Mouse (Mus musculus): Measurements from ENCODE around the gene Slc16a4. TPM values are rescaled to one million over a fixed set of nuclear protein-coding genes. Genes with fewer than 3 reads are reported as not detected.

Gene Slc16a4
- 6.5 and 8.0 TPM in 2 replicates for polyA plus RNA-seq (2014; fragmentation: Nextera tagmentation; extraction: Ambion mirVana)

DNA sequence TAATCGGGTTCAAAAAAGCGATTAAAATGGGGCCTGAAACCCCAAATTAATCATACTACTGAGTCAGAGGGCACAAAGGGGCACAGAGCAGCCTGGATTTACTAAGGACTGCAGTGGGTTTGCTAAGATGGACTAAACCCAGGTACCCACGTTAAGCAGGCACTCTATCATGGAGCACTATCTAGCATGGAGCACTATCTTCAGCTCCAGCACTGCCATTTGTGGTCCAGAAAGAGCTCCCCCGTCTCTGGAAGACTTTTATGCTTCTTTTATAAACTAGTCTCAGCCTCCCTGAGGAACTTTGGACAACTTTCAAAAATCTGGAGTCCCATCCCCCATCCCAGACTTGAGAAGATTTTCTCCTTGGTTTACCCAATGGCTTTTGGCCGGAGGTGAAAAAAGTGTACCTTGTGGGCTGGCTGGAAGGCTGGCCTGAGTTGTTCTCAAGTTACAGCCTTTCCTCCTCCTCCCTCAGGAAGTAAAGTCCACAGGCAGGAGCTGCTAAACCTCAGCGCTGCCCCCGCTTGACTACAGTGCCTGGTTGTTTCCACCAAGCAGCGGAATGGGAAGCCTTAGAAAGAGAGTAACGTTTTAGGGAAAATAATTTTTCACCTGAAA, at the start of gene Slc16a4:
Gene Slc16a4 (plus strand): TSS at position 467 of the 618 bp plus-strand sequence.
- Histone ChIP-seq H3K9me3 (ENCODE audit: control insufficient read depth, low read length) (no peaks in the 10 kb centered on the region), H3K4me1 (ENCODE audit: control insufficient read depth, insufficient read depth, low read length) (0 out of 2 replicates have a peak, but pooled peaks cover 4% of the 10 kb centered on the region), H3K36me3 (ENCODE audit: control insufficient read depth, insufficient read depth, low read length) (no peaks in the 10 kb centered on the region), H3K4me3 (ENCODE audit: low read depth, low read length) (no peak within 1 kb of the TSS), H3K27me3 (replicated peaks; ENCODE audit: control insufficient read depth, insufficient read depth, low read length) (no peaks in the 10 kb centered on the region), H3K27ac (replicated peaks; ENCODE audit: low read depth, low read length) (peak within 1 kb of the TSS; percentile 70), H3K9ac (ENCODE audit: low read depth, low read length) (no peak within 1 kb of the TSS), H3K4me2 (ENCODE audit: low read depth, low read length) (peak within 1 kb of the TSS; percentile 31)
- DNase-seq (ENCODE audit: low spot score) (peak; percentile 94), ATAC-seq (ENCODE audit: low read depth) (peak; percentile 90)
- 16% methylated on average over 9 of the region's 9 CpGs for WGBS

GRCm38 (mm10) chr3:107241389-107242094, 49.5 kb upstream of the Slc16a4 start:
- Histone ChIP-seq H3K36me3 (ENCODE audit: control insufficient read depth, insufficient read depth, low read length) (no peaks in the 10 kb centered on the region), H3K4me3 (ENCODE audit: low read depth, low read length) (no peak overlapping the region), H3K9ac (ENCODE audit: low read depth, low read length) (no peak overlapping the region), H3K9me3 (ENCODE audit: control insufficient read depth, low read length) (no peaks in the 10 kb centered on the region), H3K27ac (replicated peaks; ENCODE audit: low read depth, low read length) (no peak overlapping the region), H3K27me3 (replicated peaks; ENCODE audit: control insufficient read depth, insufficient read depth, low read length) (no peaks in the 10 kb centered on the region), H3K4me2 (ENCODE audit: low read depth, low read length) (no peak overlapping the region), H3K4me1 (ENCODE audit: control insufficient read depth, insufficient read depth, low read length) (no peaks in the 10 kb centered on the region)
- WGBS: 43% methylated on average over 14 of the region's 14 CpGs
- DNase-seq (ENCODE audit: low spot score) (no peak), ATAC-seq (ENCODE audit: low read depth) (0 out of 2 replicates have a peak, but pooled peaks have one; percentile 9)

DNA sequence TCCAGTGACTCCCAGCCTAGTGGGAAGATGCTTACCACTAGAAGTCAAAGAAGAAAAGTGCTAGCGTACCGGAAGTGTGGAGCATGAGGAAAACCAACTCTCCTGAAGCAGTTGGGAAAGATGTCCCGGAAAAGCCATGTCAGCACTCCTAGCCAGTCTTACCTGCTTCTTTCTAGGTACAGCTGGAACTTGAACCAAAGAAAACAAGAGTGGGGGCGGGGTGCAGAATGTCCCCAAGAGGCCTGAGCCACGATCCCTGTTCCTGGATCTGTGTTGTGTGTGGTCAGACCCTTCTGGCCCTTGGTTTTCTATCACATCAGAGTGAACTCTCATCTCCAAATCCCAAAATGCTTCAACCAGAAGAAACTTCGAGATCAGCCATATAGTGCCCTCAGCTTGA, 44.2 kb upstream of the Slc16a4 start:
- Histone ChIP-seq H3K4me3 (ENCODE audit: low read depth, low read length) (no peak overlapping the region), H3K4me1 (ENCODE audit: control insufficient read depth, insufficient read depth, low read length) (no peaks in the 10 kb centered on the region), H3K9me3 (ENCODE audit: control insufficient read depth, low read length) (no peaks in the 10 kb centered on the region), H3K9ac (ENCODE audit: low read depth, low read length) (no peak overlapping the region), H3K27ac (replicated peaks; ENCODE audit: low read depth, low read length) (no peak overlapping the region), H3K27me3 (replicated peaks; ENCODE audit: control insufficient read depth, insufficient read depth, low read length) (no peaks in the 10 kb centered on the region), H3K36me3 (ENCODE audit: control insufficient read depth, insufficient read depth, low read length) (no peaks in the 10 kb centered on the region), H3K4me2 (ENCODE audit: low read depth, low read length) (no peak overlapping the region)
- ATAC-seq (ENCODE audit: low read depth): no peak
- 62% methylated on average over 6 of the region's 6 CpGs for WGBS
- DNase-seq (ENCODE audit: low spot score): no peak

- Histone ChIP-seq H3K9me3 (ENCODE audit: control insufficient read depth, low read length) (no peaks in the 10 kb centered on the region), H3K4me3 (ENCODE audit: low read depth, low read length) (no peak overlapping the region), H3K27me3 (replicated peaks; ENCODE audit: control insufficient read depth, insufficient read depth, low read length) (no peaks in the 10 kb centered on the region), H3K36me3 (ENCODE audit: control insufficient read depth, insufficient read depth, low read length) (no peaks in the 10 kb centered on the region), H3K9ac (ENCODE audit: low read depth, low read length) (no peak overlapping the region), H3K4me2 (ENCODE audit: low read depth, low read length) (no peak overlapping the region), H3K27ac (replicated peaks; ENCODE audit: low read depth, low read length) (no peak overlapping the region), H3K4me1 (ENCODE audit: control insufficient read depth, insufficient read depth, low read length) (no peaks in the 10 kb centered on the region)
- ATAC-seq (ENCODE audit: low read depth) (no peak), DNase-seq (ENCODE audit: low spot score) (no peak)
- WGBS: 50% methylated on average over 3 of the region's 3 CpGs
These were observed 42.0 kb upstream of the Slc16a4 start for GRCm38 (mm10) chr3:107249042-107249441.

GRCm38 (mm10) chr3:107250320-107250719, 40.7 kb upstream of the Slc16a4 start:
- no peak for ATAC-seq (ENCODE audit: low read depth)
- whole genome bisulfite sequencing: 48% methylated on average over 2 of the region's 2 CpGs

DNA sequence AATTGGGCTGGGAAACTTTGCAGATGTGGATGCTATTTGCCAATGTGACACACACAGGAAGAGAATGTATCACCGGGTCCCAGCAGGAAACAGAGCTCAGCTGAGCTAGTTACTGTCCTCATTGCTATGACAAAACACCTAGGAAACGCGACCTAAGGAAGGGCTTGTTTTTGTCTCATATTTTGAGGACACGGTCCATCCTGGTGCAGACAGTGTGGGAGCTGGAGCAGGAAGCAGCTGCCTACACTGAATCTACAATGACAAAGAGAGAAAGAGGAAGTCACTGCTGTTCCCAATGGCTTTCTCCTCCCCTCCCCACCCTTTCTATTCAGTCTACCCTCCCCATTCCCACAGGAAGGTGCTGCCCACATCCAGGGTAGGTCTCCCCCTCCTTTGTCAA, 39.0 kb upstream of the Slc16a4 start:
- Histone ChIP-seq H3K27me3 (replicated peaks; ENCODE audit: control insufficient read depth, insufficient read depth, low read length) (no peaks in the 10 kb centered on the region), H3K9me3 (ENCODE audit: control insufficient read depth, low read length) (no peaks in the 10 kb centered on the region), H3K4me3 (ENCODE audit: low read depth, low read length) (no peak overlapping the region), H3K36me3 (ENCODE audit: control insufficient read depth, insufficient read depth, low read length) (no peaks in the 10 kb centered on the region), H3K4me1 (ENCODE audit: control insufficient read depth, insufficient read depth, low read length) (no peaks in the 10 kb centered on the region), H3K4me2 (ENCODE audit: low read depth, low read length) (no peak overlapping the region), H3K9ac (ENCODE audit: low read depth, low read length) (no peak overlapping the region), H3K27ac (replicated peaks; ENCODE audit: low read depth, low read length) (no peak overlapping the region)
- WGBS: 65% methylated on average over 4 of the region's 4 CpGs
- DNase-seq (ENCODE audit: low spot score) (no peak), ATAC-seq (ENCODE audit: low read depth) (no peak)

More at GRCm38 (mm10) chr3:107250320-107250719, 40.7 kb upstream of the Slc16a4 start:
- DNase-seq (ENCODE audit: low spot score): no peak
- Histone ChIP-seq H3K4me1 (ENCODE audit: control insufficient read depth, insufficient read depth, low read length) (no peaks in the 10 kb centered on the region), H3K9ac (ENCODE audit: low read depth, low read length) (no peak overlapping the region), H3K36me3 (ENCODE audit: control insufficient read depth, insufficient read depth, low read length) (no peaks in the 10 kb centered on the region), H3K9me3 (ENCODE audit: control insufficient read depth, low read length) (no peaks in the 10 kb centered on the region), H3K4me3 (ENCODE audit: low read depth, low read length) (no peak overlapping the region), H3K4me2 (ENCODE audit: low read depth, low read length) (no peak overlapping the region), H3K27ac (replicated peaks; ENCODE audit: low read depth, low read length) (no peak overlapping the region), H3K27me3 (replicated peaks; ENCODE audit: control insufficient read depth, insufficient read depth, low read length) (no peaks in the 10 kb centered on the region)

DNA sequence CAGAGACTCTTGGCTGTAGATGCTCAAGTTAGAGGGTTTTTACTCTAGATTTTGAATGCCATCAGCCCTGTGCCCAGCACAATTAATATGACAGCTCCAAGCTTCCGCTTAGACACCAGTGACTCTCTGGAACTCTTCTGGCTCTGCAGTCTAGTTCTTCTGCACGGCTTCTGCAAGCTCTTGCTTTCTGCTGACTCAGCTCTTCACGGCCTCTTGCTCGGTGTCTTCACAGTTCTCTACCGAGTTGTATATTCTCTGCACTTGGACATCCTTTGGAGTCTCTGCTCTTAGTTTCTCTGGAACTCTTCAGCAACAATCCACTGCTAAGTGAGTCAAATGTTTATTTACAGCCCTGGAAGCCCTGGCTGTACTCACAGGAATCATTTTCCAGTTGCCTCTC, 37.1 kb upstream of the Slc16a4 start:
- no peak for ATAC-seq (ENCODE audit: low read depth)
- H3K36me3 ChIP-seq (ENCODE audit: control insufficient read depth, insufficient read depth, low read length): no peaks in the 10 kb centered on the region
- 73% methylated on average over 5 of the region's 5 CpGs for WGBS

DNA sequence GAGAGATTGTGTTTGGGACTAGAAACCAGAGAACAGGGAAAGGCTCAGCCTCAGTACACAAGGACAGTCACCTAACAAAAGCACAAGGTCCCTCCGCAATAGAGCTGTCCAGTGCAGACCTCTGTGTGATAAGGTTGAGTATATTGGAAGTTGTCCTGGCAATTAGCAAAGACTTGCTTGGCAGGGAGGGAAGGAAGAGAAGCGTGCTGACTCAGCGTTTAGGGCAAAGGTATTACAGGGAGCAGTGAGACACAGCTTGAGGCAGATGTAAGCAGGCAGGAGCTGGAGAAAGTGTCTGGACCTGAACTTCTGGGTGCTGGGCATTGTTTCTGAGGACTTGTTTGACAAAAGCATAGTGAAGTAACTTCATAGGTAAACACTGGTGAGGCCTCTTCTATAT, 35.0 kb upstream of the Slc16a4 start:
- H3K9me3 ChIP-seq (ENCODE audit: control insufficient read depth, low read length): no peaks in the 10 kb centered on the region
- no peak overlapping the region for H3K4me3 ChIP-seq (ENCODE audit: low read depth, low read length)
- H3K9ac ChIP-seq (ENCODE audit: low read depth, low read length): no peak overlapping the region
- H3K36me3 ChIP-seq (ENCODE audit: control insufficient read depth, insufficient read depth, low read length): no peaks in the 10 kb centered on the region
- ATAC-seq (ENCODE audit: low read depth) (no peak), DNase-seq (ENCODE audit: low spot score) (no peak)
- H3K4me1 ChIP-seq (ENCODE audit: control insufficient read depth, insufficient read depth, low read length): 0 out of 2 replicates have a peak, but pooled peaks cover 3% of the 10 kb centered on the region
- H3K4me2 ChIP-seq (ENCODE audit: low read depth, low read length): no peak overlapping the region
- 82% methylated on average over 3 of the region's 3 CpGs for WGBS
- no peaks in the 10 kb centered on the region for H3K27me3 ChIP-seq (replicated peaks; ENCODE audit: control insufficient read depth, insufficient read depth, low read length)
- H3K27ac ChIP-seq (replicated peaks; ENCODE audit: low read depth, low read length): no peak overlapping the region

More for the DNA sequence above, 37.1 kb upstream of the Slc16a4 start:
- H3K9me3 ChIP-seq (ENCODE audit: control insufficient read depth, low read length): no peaks in the 10 kb centered on the region
- H3K27me3 ChIP-seq (replicated peaks; ENCODE audit: control insufficient read depth, insufficient read depth, low read length): no peaks in the 10 kb centered on the region
- H3K9ac ChIP-seq (ENCODE audit: low read depth, low read length): no peak overlapping the region
- H3K4me1 ChIP-seq (ENCODE audit: control insufficient read depth, insufficient read depth, low read length): no peaks in the 10 kb centered on the region
- H3K4me3 ChIP-seq (ENCODE audit: low read depth, low read length): no peak overlapping the region
- no peak overlapping the region for H3K27ac ChIP-seq (replicated peaks; ENCODE audit: low read depth, low read length)
- H3K4me2 ChIP-seq (ENCODE audit: low read depth, low read length): no peak overlapping the region
- DNase-seq (ENCODE audit: low spot score): no peak
